Mouse (Mus musculus): ENCODE data around the gene Sin3a.
A peak's percentile ranks its signal among the peaks of the same experiment; 100 is the strongest.

Gene Sin3a

DNA sequence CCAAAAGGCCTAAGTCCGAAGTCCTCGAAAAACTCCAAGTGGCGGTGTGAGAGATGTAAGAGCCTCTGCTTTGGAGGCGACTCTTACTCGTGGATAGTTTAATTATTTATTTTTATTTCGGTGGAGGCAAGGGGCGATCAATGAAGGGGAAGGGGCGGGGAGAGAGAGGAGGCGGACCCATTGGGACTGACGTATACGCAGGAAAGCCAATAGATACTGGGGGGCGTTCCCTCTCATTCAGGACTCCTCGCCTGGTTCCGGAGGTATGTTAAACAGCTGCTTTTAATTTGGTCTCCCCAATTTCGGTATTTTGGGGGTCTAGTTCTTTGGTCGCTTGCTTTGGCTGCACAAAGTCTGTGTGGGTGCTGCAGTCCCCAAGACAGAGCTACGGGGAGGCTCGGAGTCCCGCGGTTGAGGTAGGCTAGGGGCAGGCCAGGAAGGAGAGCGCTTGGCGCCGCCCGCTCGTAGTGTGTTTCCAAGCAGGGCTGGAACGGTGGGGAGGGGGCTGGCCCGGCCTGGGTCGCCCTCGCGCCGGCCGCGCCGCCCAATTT lies at the start of gene Sin3a:
Gene Sin3a, plus strand, starts transcription at position 240 of the 551 bp plus-strand sequence.
- peak; percentile 88 for DNase-seq (ENCODE audit: extremely low spot score)

DNA sequence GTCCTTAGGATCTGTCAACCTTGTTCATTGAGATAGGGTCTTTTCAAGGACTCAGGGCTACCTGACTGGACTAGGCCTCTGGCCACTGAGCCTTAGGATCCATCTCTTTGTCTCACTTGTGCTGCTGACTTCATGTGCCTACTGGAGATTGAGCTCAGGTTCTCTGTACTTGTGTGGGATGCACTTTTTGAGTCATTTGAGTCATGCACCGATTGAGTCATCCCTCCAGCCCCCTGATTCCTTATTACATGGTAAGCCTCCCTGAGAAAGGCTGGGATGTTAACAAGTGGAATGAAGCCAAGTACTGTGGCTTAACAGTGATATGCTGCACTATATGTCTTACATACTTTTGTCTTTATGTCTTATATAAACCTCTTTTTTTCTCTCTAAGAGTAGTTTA lies 40.1 kb upstream of the Sin3a start:
- no peak for DNase-seq (ENCODE audit: extremely low spot score)

DNA sequence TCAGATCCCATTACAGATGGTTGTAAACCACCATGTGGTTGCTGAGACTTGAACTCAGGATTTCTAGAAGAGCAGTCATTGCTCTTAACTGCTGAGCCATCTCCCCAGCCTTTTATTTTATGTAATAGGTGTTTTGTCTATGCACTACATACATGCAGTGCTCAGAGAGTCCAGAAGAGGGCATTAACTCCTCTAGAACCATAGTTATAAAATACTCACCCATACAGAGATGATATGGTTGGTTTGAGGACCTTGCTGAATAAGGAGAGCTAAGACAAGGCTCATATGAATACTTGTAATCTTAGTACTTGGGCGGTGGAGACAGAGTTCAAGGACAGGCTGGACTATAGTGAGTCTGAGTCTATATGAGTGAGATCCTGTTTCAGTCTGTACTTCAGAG lies 15.6 kb upstream of the Sin3a start:
- DNase-seq (ENCODE audit: extremely low spot score), result peak; percentile 4

DNA sequence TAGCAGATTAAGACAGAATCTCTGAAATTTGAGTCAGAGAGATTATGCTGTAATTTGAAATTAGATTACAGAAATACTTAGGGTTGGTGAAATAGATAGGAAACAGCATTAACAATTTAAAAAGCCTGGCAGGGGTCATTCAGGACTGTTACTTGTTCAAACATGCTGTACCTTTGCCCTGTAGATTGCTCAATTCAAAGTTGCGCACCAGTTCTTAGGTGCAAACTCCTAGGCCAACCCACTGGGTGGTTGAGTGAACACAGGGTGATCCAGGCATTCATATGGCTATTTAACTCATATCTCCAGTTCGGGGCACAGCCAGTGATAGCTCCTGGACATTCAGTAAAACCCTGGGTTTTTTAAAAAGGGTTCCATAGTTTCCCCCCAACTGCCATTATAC lies 7.7 kb upstream of the Sin3a start:
- no peak for DNase-seq (ENCODE audit: extremely low spot score)

DNA sequence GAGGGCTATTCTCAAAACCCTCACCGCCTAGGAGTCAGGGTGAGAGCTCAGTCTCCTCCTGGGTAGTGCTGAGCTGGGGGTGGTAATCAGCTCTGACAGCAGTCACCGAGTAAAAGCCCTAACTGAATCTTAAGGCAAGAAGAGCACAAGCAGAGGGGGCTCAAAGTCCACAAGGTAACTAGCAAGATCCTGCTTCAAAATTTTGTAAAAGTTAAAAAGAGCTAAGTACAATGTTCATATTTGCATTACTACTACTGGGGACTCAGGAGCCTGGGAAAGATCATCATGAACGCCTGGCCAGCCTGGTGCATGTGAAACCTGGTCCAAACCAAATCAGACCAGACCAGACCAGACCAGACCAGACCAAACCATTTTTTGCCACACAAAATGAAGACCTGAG lies 3.6 kb upstream of the Sin3a start:
- no peak for DNase-seq (ENCODE audit: extremely low spot score)

DNA sequence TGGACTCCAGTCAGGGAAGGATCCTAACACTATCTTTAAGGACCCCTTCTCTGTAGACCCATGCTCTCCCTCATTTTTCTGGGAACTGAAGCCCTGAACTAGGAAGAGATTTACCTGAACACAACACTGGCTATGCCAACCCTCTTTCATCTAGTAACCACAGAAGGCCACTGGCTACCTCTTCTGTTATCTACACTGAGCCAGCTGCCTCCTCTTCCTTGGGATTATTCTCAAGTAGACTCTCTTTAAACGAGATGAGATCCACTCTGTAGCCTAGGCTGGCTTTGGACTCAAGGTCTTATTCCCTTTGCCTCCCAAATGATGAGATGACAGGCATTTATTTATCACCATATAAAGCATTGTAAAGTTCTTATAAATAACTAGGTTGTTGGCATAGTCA lies 1.6 kb upstream of the Sin3a start:
- no peak for DNase-seq (ENCODE audit: extremely low spot score)

DNA sequence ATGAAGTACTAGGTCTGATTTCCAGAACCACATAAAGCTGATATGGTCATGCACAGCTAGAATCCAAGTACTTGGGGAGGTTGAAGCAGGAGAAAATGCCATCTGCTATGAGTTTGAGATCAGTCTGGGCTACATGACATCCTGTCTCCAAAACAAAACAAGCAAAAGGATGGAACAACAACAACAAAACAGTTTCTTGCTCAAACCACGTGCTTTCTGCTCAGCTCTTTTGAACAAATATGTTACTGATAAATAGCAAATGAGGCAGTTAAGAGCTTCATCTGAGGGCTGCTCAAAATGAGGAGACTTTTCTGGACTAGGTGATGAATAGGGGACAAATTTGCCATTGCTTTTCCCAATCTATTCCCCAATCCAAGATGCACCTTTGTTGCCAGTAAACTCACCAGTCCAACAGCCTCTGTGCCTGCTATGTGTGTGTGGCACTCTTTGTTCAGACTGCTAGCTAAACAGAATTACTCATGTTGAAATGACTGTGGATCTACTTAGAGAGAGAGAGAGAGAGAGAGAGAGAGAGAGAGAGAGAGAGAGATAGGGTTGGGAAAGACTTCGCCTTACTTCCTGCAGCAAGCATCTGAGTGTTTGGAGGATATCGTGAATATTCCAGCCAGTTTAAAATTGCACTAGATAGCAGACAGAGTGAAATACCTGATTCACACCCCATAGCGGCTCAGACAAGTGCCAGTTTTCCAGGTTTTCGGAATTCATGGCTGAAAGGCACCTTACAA lies 867 bp upstream of the Sin3a start:
- DNase-seq (ENCODE audit: extremely low spot score), result peak; percentile 4

DNA sequence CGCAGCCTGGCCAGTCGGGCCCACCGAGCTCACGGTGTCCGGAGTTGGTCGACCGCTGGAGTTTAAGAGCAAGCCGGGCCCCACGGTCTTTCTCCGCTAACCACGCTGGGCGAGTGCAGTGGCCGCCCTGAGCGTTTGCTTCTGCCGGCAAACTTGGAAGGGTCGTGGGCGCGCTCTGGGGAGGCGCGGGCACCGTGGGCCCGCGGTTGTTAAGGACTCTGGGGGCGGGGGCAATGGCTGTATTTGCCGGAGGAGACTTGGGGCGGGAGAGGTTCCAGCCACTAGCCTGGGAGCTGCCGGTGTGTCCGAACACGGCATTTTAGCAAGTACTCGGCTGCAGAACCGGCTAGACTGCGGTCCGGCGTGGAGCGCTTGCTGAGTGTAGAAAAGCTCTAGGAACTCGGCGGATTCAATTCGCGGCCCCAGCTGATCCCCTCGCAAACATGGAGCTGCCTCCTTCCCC lies 717 bp downstream of the Sin3a start:
- no peak for DNase-seq (ENCODE audit: extremely low spot score)

DNA sequence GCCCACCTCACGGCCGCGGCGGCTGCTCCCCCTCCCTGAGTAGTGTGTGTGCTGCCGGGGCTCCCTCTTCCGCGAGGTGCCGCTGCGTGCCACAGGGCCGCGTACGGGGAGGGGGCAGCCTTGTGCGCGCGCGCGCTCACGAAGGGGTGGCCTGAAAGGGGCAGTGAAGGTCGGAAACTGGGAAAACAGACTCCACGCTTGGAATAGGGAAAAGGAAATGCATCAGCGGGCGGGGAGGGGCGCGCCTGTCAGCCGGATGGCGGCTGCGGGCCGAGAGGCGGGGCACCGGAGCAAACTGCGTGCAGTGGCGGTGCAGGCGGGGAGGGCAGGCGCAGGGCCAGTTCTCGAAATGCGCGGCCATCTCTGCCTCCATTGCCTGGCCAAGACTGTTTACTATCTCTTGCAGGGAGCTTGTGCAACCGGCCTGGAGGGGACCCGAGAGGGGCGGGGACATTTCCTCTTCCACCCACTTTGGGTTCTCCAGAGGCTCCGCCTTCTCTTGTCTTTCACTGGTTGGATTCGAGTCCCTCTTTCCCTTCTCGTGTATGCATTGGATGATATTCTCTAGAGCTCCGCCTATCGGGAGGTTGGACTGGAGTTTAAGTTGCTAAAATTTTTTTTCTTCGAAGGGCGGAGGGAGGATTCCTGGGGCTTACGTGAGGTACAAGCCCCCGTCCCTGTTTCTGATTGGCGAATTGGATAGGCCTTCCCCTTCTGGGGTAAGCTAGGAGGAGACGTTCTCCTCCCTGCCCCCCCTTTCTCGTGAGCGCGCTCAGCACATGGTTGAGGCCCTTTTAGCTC lies 1.3 kb downstream of the Sin3a start:
- peak; percentile 96 for DNase-seq (ENCODE audit: extremely low spot score)

DNA sequence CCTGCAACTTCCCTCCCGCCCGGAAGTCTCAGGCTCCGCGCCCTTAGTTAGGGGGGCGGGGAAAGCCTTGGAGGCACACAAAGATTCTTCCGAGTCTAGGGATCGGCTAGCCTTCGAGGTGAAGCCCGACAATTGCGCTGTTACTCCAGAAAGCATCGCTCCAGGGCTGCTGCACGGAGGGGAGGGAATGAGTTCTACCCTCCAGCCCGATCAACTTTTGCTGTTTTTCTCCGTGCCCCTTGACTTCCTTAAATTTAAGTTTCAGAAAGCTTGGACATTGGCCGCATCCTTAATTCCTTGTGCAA lies 1.9 kb downstream of the Sin3a start:
- no peak for DNase-seq (ENCODE audit: extremely low spot score)

DNA sequence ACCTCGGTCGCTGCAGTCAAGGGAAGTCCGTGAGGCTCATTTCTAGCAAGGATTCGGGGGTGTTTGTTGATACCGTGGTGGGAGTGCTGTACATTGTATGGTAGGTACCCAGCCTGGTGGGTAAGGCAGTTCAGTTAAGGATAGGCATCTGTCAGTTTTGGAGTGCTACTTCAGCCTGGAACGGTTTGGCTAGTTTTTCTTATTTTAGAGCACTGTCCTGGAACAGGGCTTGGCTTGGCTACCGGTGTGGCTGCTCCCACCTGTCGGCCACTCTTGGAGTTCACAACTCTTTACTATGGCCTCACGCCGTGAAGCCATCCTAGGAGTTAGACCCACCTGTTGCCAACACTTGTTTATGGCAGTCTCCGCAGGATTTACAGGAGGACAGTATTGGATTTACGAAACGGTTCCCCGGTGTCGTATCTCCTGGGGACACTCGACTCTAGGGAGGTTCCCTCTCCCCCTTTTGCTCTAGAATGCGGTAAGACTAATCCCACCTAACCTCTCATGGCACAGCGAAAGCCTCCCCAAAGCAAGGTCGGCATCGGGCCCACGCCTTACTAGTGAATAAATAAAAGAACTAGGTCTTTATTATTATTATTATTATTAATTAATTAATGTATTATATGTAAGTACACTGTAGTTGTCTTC lies 2.5 kb downstream of the Sin3a start:
- DNase-seq (ENCODE audit: extremely low spot score), result peak; percentile 36

DNA sequence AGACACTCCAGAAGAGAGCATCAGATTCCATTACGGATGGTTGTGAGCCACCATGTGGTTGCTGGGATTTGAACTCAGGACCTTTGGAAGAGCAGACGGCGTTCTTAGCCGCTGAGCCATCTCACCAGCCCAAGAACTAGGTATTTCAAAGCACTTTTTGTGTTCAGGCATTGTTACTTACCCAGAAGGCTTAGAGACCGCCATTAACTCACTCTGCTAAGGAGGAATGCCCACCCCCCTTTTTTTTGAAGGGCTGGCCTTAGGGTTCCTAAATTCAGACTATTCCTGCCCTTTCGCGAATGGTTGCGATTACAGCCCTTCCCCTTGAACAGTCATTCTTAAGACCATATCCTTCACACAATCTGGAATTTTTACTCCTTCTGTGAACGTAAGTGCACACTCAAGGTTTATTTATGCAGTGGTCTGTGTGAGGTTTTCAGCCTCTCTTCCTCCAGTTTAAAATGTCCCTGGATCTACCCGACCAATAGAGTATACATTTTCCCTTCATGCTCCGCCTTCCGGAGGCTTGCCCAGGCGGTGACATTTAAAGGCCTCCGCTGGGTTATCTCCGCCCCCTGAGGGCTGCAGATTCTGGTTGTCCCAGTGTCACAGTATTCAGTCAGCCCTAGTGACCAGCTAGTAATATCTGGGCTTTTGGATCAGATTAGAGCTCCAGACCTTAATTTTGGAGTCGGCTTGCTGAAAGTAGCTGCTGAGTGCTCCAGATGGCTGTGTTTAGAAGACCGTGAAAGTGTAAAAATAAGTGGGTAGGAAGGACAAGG lies 3.2 kb downstream of the Sin3a start:
- DNase-seq (ENCODE audit: extremely low spot score), result peak; percentile 73

DNA sequence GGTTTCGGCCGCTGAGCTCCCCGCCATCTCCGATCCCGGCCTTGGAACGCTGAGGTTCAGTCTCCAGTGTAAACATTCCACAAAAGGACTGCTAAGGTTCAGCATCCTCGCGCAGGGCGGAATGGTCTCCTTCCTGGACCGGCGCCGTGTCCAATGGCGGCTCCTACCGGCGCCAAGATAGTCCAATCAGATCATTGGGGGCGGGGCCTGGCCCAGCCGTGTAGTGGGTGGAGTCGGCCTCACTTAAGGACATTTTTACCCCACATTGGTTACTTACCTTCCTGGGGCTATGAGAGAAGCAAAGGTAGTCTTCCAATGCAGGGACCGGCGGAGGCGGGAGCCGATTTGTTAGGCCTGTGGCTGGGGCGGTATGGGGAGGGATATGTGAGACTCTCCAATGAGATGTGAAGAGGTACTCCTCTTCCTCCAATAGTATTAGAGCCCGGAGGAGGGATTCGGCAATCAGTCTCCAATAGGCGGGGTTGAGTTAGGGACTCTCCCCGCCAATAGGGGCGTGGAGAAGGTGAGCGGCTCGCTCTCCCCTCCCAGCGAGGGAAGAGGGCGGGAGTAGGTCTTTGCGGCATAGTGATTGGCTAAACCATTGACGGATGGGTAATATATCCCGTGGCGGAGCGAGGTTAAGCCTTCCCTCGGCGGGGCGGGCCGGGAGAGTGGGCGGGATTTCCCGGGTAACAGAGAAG lies 4.0 kb downstream of the Sin3a start:
- DNase-seq (ENCODE audit: extremely low spot score), result peak; percentile 99

DNA sequence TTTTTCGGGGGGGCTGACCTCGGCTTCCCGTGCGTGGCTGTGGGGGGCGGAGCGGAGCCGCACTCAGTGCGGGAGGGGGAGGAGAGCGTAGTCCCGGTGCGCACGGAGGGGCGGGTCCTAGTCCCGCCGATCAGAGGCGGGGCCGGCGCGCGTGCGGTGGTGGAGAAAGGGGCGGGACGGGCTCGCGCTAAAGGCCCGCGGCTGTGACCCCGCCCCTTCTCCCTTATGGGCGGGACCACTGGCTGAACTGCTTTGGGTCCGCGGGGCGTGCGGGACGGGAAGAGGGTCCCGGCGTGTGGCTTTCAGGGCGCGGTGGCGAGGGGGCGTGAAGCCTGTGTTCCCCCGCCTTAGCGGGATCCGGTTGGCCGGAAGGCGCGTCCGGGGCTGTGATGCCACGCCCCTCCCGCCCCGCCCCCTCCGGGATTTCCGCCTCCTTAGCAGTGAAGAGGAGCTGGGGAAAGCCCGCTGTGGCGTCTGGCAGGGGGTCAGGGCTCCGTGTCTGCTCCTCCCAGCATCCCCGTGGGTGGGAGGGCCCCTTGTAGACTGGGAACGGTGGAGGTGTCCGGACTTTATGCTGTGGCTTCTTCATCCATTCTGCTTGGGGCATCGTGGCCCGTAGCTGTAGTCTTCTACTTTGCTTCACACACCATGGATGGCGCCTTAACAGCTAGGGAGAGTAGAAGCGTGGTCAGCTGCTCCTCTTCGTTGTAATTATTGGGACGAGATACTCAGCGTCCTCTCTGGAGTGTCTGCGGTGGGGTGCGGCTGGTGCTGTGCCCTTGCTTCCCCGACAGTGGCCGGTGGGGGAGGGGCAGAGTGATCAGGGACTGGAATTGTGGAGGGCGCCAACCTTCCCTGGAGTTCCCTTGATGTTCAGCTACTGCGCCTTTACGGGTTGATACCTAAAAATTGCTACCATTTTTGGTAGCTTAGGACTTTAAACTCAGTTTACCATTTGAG lies 5.1 kb downstream of the Sin3a start:
- peak; percentile 92 for DNase-seq (ENCODE audit: extremely low spot score)

DNA sequence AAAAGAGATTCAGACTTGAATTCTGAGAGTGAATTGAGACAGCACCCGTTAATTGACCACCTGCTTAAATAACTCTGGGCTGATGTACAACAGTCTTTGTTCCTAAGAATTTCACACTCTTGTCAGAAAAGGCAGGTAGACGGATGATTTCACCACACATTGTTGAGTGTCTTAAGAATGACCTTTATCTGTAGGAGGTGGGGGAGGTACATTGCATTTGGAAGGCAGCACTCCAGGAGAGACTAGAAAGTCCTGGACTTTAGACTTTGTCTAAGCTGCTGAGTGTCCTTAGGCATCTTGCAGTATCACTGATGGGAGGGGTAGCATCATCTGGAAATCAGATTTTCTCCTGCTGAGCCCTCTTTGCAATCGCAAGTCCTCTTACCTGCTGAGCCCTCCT lies 10.4 kb downstream of the Sin3a start:
- no peak for DNase-seq (ENCODE audit: extremely low spot score)

DNA sequence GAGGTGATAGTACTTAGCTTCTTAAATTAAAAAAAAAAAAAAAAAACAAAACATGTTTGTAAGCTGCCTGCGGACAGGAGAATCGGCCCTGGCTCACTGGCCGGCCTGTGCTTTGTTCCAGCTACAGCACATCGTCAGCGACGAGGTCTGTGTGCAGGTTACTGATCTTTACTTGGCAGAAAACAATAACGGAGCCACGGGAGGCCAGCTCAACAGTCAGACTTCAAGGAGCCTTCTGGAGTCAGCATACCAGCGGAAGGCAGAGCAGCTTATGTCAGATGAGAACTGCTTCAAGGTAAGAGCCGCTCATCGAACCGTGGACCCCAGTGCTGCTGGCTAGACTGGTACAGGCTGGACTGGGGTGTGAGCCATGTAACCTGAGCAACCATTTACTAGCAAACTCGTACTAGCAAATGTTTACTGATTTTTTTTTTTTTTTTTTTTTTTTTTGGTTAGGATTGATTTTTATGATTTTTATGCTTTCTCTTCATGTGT lies 45.5 kb downstream of the Sin3a start:
- no peak for DNase-seq (ENCODE audit: extremely low spot score)

DNA sequence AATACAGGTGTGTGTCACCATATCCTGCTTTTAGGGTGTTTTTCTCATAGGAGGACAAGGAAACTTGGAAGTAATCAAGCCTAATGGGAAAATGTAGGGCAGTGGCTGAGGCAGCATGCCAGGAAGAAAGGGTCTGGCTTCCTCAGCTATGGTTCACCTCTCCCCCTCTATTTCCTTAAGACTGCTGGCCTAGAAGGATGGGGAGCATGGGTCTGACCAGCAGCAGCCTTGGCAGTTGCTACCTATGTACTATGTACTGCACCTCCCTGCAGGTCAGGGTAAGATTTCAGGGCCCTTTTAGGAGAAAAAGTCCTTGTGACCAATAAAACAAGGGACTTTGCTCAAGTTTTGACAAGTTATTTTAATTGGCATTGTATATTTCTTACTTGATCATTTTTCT lies 57.8 kb downstream of the Sin3a start:
- no peak for DNase-seq (ENCODE audit: extremely low spot score)

DNA sequence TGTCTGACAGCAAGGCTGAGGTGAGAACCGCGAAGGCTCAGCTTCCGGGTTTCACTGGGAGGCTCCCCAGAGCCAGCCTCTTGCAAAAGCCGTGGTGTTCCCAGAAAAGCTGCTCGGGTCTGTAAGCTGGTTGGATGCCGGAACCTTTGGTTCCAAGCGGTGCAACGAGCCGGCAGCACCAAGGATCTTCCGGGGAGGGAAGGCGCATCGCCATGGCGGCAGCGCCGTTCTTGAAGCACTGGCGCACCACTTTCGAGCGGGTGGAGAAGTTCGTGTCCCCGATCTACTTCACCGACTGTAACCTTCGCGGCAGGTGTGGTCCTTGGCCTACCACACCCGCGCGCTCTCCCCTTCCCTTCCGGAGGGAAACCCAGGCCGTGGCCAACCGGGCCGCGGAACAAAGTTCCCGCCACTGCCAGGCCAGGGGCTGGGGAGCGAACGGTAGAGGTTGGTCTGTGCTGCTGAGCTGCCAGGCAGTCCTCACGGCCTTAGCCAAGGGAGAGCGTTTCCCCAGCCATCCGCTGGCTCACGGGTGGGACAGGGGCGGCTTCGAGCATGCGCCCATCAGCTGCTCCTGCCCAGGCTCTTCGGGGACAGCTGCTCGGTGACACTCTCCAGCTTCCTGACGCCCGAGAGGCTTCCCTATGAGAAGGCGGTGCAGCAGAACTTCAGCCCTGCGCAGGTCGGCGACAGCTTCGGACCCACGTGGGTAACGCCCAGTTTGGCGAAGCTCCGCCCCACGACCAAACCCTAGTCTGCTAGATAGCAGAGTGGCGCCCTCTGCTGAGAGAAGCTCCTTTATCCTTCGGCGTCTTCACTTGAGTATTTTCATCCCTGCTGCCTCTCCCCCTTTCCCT lies 59.0 kb downstream of the Sin3a start, which contains the start of gene Man2c1:
Gene Man2c1, plus strand, starts transcription at position 114 of the 857 bp plus-strand sequence.
- peak; percentile 90 for DNase-seq (ENCODE audit: extremely low spot score)

DNA sequence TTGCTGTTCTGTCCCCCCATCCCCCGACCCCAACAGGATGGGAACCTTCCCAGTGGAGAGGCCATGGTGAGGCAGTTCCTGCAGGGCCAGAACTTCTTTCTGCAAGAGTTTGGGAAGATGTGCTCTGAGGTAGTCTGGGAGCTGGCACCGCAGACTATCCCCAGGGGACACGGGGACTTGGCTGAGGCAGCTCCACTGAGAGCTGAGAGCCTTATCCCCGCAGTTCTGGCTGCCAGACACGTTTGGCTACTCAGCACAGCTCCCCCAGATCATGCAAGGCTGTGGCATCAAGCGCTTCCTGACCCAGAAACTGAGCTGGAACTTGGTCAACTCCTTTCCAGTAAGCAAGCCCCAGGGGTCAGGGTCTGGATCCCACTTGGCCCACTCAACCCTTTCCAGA lies 65.4 kb downstream of the Sin3a start:
- no peak for DNase-seq (ENCODE audit: extremely low spot score)

Data from embryo, embryonic 9.5 days (tissue).